Mouse (Mus musculus) kidney, postnatal 0 days (tissue): Measurements from ENCODE around the gene Cep68. TPM values are rescaled to one million over a fixed set of nuclear protein-coding genes. Genes with fewer than 3 reads are reported as not detected.

Experiments
- ATAC-seq: fragments of 200-750 bp; cut with Nextera tagmentation; replicated peaks from 2 replicates; pipeline ENCODE4 v1.8.0; 2017; ENCODE audit warnings: low read depth, moderate number of reproducible peaks, moderate TSS enrichment, moderate library complexity; ENCODE audit not compliant: low FRiP score
- DNase-seq: peaks from one replicate; pipeline ENCODE4 v3.0.0-alpha.2; 2016; ENCODE audit warnings: low spot score
- H3K27ac ChIP-seq: fragments of 300-500 bp; sonication (generic); 2 replicates; pipeline ENCODE4 v1.5.1; 2014; ENCODE audit warnings: mild to moderate bottlenecking
- H3K27me3 ChIP-seq: fragments of 300-500 bp; sonication (generic); 2 replicates; pipeline ENCODE4 v1.6.1; 2014; ENCODE audit warnings: low read length, mixed read lengths; ENCODE audit not compliant: insufficient read depth
- H3K36me3 ChIP-seq: fragments of 300-500 bp; sonication (generic); 2 replicates; pipeline ENCODE4 v1.6.1; 2014; ENCODE audit warnings: low read length, mixed read lengths; ENCODE audit not compliant: insufficient read depth
- H3K4me1 ChIP-seq: fragments of 300-500 bp; sonication (generic); replicated peaks from 2 replicates; pipeline ENCODE4 v1.6.1; 2014; ENCODE audit warnings: antibody characterized with exemption, low read length, mixed read lengths; ENCODE audit not compliant: insufficient read depth
- H3K4me2 ChIP-seq: fragments of 300-500 bp; sonication (generic); 2 replicates; pipeline ENCODE4 v1.6.1; 2014; ENCODE audit warnings: mild to moderate bottlenecking, low read length, moderate library complexity, mixed read lengths
- H3K4me3 ChIP-seq: fragments of 300-500 bp; sonication (generic); replicated peaks from 2 replicates; pipeline ENCODE4 v1.5.1; 2014; ENCODE audit warnings: low read depth, low read length
- H3K9ac ChIP-seq: fragments of 300-500 bp; sonication (generic); 2 replicates; pipeline ENCODE4 v1.6.1; 2014; ENCODE audit warnings: low read depth, low read length
- H3K9me3 ChIP-seq: fragments of 300-500 bp; sonication (generic); replicated peaks from 2 replicates; pipeline ENCODE4 v1.6.1; 2016; ENCODE audit warnings: low read length, inconsistent platforms, mixed read lengths
- CTCF ChIP-seq: IDR thresholded peaks from 2 replicates; pipeline ENCODE4 v1.5.1; 2016; ENCODE audit warnings: antibody characterized with exemption, low read depth, mild to moderate bottlenecking, moderate library complexity
- WGBS: fragments of 180-500 bp; shearing (Covaris S2); extraction: QIAGEN DNeasy Blood & Tissue Kit; methylation state at CpG from one replicate; pipeline ENCODE4 v1.1.7; 2014; 5-methylcytosine and 5-hydroxymethylcytosine counted together
- polyA plus RNA-seq: library from polyadenylated mRNA; unstranded; fragments of >200 nt; fragmentation: Nextera tagmentation; extraction: Ambion mirVana; gene quantifications from 2 replicates; pipeline ENCODE4 v1.2.1, GENCODE M21; 2015

Cep68 gene
- polyA plus RNA-seq, 1 experiment from 2014 or later, result 22.5 TPM

- WGBS, result 70% methylated on average over 2 of the region's 2 CpGs
- no peak for TF ChIP-seq CTCF
- no peaks in the 10 kb centered on the region for H3K27me3 ChIP-seq
- no peak overlapping the region for H3K27ac ChIP-seq
- ATAC-seq, result no peak
- no peak overlapping the region for H3K4me3 ChIP-seq
- no peaks in the 10 kb centered on the region for H3K9me3 ChIP-seq
- H3K4me2 ChIP-seq, result no peak overlapping the region
- no peaks in the 10 kb centered on the region for H3K36me3 ChIP-seq
- DNase-seq, result no peak
- H3K4me1 ChIP-seq, result no peaks in the 10 kb centered on the region
- no peak overlapping the region for H3K9ac ChIP-seq
Observed at GRCm38 (mm10) chr11:20275974-20276373, 26.7 kb upstream of the Cep68 start.

GRCm38 (mm10) chr11:20269885-20270284, 20.7 kb upstream of the Cep68 start:
- ATAC-seq (no peak), DNase-seq (no peak)
- no peak overlapping the region for H3K4me3 ChIP-seq
- H3K9ac ChIP-seq, result no peak overlapping the region
- no peaks in the 10 kb centered on the region for H3K4me1 ChIP-seq
- WGBS, result 91% methylated on average over 6 of the region's 6 CpGs
- H3K36me3 ChIP-seq, result no peaks in the 10 kb centered on the region
- H3K9me3 ChIP-seq, result no peaks in the 10 kb centered on the region
- no peaks in the 10 kb centered on the region for H3K27me3 ChIP-seq
- no peak for TF ChIP-seq CTCF
- H3K4me2 ChIP-seq, result no peak overlapping the region
- no peak overlapping the region for H3K27ac ChIP-seq

- Histone ChIP-seq H3K27me3 (no peaks in the 10 kb centered on the region), H3K9me3 (no peaks in the 10 kb centered on the region), H3K4me2 (no peak overlapping the region), H3K4me3 (no peak overlapping the region), H3K27ac (no peak overlapping the region), H3K4me1 (no peaks in the 10 kb centered on the region), H3K9ac (no peak overlapping the region), H3K36me3 (no peaks in the 10 kb centered on the region)
- peak; percentile 85 for DNase-seq
- WGBS, result 65% methylated on average over 8 of the region's 8 CpGs
- TF ChIP-seq CTCF, result peak; percentile 68
- ATAC-seq, result no peak
Observed at GRCm38 (mm10) chr11:20262628-20263380, 13.6 kb upstream of the Cep68 start.

- DNase-seq (no peak), ATAC-seq (no peak)
- no peaks in the 10 kb centered on the region for H3K27me3 ChIP-seq
- H3K27ac ChIP-seq, result no peak overlapping the region
- H3K9ac ChIP-seq, result no peak overlapping the region
- H3K4me2 ChIP-seq, result no peak overlapping the region
- TF ChIP-seq CTCF, result no peak
- H3K4me1 ChIP-seq, result no peaks in the 10 kb centered on the region; the same call in 1 of the 2 replicates
- H3K9me3 ChIP-seq, result no peaks in the 10 kb centered on the region
- H3K4me3 ChIP-seq, result no peak overlapping the region
- H3K36me3 ChIP-seq, result no peaks in the 10 kb centered on the region
- WGBS, result 70% methylated on average over 4 of the region's 4 CpGs
Observed at GRCm38 (mm10) chr11:20254791-20255190, 5.6 kb upstream of the Cep68 start.

GRCm38 (mm10) chr11:20253088-20253487, 3.9 kb upstream of the Cep68 start:
- Histone ChIP-seq H3K4me1 (peaks cover 4% of the 10 kb centered on the region), H3K9me3 (no peaks in the 10 kb centered on the region), H3K27me3 (no peaks in the 10 kb centered on the region), H3K27ac (no peak overlapping the region), H3K36me3 (no peaks in the 10 kb centered on the region), H3K9ac (no peak overlapping the region), H3K4me3 (no peak overlapping the region), H3K4me2 (no peak overlapping the region)
- ATAC-seq (no peak), DNase-seq (no peak)
- no peak for TF ChIP-seq CTCF
- WGBS, result 76% methylated on average over 2 of the region's 2 CpGs

GRCm38 (mm10) chr11:20250476-20251178, 1.4 kb upstream of the Cep68 start:
- ATAC-seq (no peak), DNase-seq (no peak)
- Histone ChIP-seq H3K4me1 (peaks cover 11% of the 10 kb centered on the region), H3K4me2 (no peak overlapping the region), H3K36me3 (0 out of 2 replicates have a peak, but pooled peaks cover 2% of the 10 kb centered on the region), H3K27ac (no peak overlapping the region), H3K9ac (no peak overlapping the region), H3K9me3 (no peaks in the 10 kb centered on the region), H3K27me3 (no peaks in the 10 kb centered on the region), H3K4me3 (no peak overlapping the region)
- TF ChIP-seq CTCF, result no peak
- WGBS, result 78% methylated on average over 6 of the region's 6 CpGs
